Mouse (Mus musculus) lung, adult 2 months (tissue): Measurements from ENCODE around the gene Sys1.

Source experiments
- CTCF ChIP-seq: fragments of 200-500 bp; IDR thresholded peaks from 2 replicates; pipeline ENCODE4 v1.5.1; 2011; ENCODE audit warnings: mild to moderate bottlenecking, low read length, control low read depth; ENCODE audit not compliant: insufficient read depth
- POLR2A ChIP-seq: fragments of 200-500 bp; IDR thresholded peaks from 2 replicates; pipeline ENCODE4 v1.6.1; 2011; ENCODE audit warnings: low read depth, mild to moderate bottlenecking, control low read depth, low read length, borderline replicate concordance; ENCODE audit errors: extremely low read depth

- TF ChIP-seq CTCF = no peak
- TF ChIP-seq POLR2A = no peak
These were observed 49.0 kb downstream of the Sys1 start for GRCm38 (mm10) chr2:164505619-164506347.
